Mouse (Mus musculus): ENCODE measurements around the gene Tmcc1.

- TF ChIP-seq CTCF (IDR thresholded peaks at IDR 0.05; ENCODE audit: control insufficient read depth, insufficient read depth, insufficient read length) (no peak), MAX (IDR thresholded peaks at IDR 0.05) (no peak), MYOD1 (IDR thresholded peaks at IDR 0.05; ENCODE audit: control insufficient read depth, insufficient read length, low read depth) (no peak), USF1 (IDR thresholded peaks at IDR 0.05; ENCODE audit: low read depth) (no peak), FOSL1 (IDR thresholded peaks at IDR 0.05; ENCODE audit: insufficient read depth, low read length, poor library complexity, severe bottlenecking) (no peak), MYOG (IDR thresholded peaks at IDR 0.05; ENCODE audit: control insufficient read depth, extremely low read depth, insufficient read length) (no peak), CEBPB (IDR thresholded peaks at IDR 0.05; ENCODE audit: low read depth) (no peak)
Measured at GRCm38 (mm10) chr6:116135971-116136632, 57.2 kb downstream of the Tmcc1 start.

Data from C2C12 (cell line).